In genomic region chr11:114233636-114234541, GRCm38 (mm10) we compare ENCODE assay signal across 20 mouse cellular contexts.
DNase-seq lines count a peak whose midpoint lies in the region; ATAC-seq lines count a peak whose summit lies in the region.
"Had no signal": no experiment of that assay in that cellular context is flagged by ENCODE, and none has a peak within 500 bp of the region (broad histone marks: within the 10 kb centered on the region; RNA-seq: fewer than 3 reads in every experiment).

No protein-coding gene starts in this region.

- H3K27ac ChIP-seq in hindbrain, embryonic 15.5 days (replicated peaks): peak overlapping the region; percentile 49; the same call in 1 of the 2 replicates
- no peak overlapping the region for H3K27ac ChIP-seq in neural tube, embryonic 15.5 days (replicated peaks)
- H3K27ac ChIP-seq: embryonic facial prominence, embryonic 12.5 days; heart, embryonic 13.5 days; limb, embryonic 13.5 days; liver, embryonic 15.5 days had no signal

- H3K27me3 ChIP-seq in hindbrain, embryonic 15.5 days: 0 out of 2 replicates have a peak, but pooled peaks cover 2% of the 10 kb centered on the region
- no peaks in the 10 kb centered on the region for H3K27me3 ChIP-seq in neural tube, embryonic 15.5 days (replicated peaks)
- H3K27me3 ChIP-seq: embryonic facial prominence, embryonic 12.5 days; heart, embryonic 13.5 days; liver, embryonic 15.5 days had no signal

- H3K9me3 ChIP-seq in hindbrain, embryonic 15.5 days: no peaks in the 10 kb centered on the region
- no peaks in the 10 kb centered on the region for H3K9me3 ChIP-seq in neural tube, embryonic 15.5 days (replicated peaks)
- H3K9me3 ChIP-seq: embryonic facial prominence, embryonic 12.5 days; heart, embryonic 13.5 days; liver, embryonic 15.5 days had no signal

- H3K4me2 ChIP-seq in hindbrain, embryonic 15.5 days: peak overlapping the region; percentile 22; the same call in 1 of the 2 replicates
- peak overlapping the region; percentile 5 for H3K4me2 ChIP-seq in neural tube, embryonic 15.5 days
- H3K4me2 ChIP-seq: embryonic facial prominence, embryonic 12.5 days; heart, embryonic 13.5 days; limb, embryonic 13.5 days; liver, embryonic 15.5 days had no signal

- H3K4me3 ChIP-seq in hindbrain, embryonic 15.5 days: no peak overlapping the region
- H3K4me3 ChIP-seq in neural tube, embryonic 15.5 days (replicated peaks): no peak overlapping the region
- H3K4me3 ChIP-seq: embryonic facial prominence, embryonic 12.5 days; heart, embryonic 13.5 days; limb, embryonic 13.5 days; liver, embryonic 15.5 days; megakaryocyte, embryonic 14.5 days had no signal

- peaks cover 13% of the 10 kb centered on the region for H3K4me1 ChIP-seq in hindbrain, embryonic 15.5 days (replicated peaks)
- H3K4me1 ChIP-seq in neural tube, embryonic 15.5 days: peaks cover 14% of the 10 kb centered on the region; the same call in 1 of the 2 replicates
- H3K4me1 ChIP-seq: liver, embryonic 15.5 days; megakaryocyte, embryonic 14.5 days had no signal

- DNase-seq in frontal cortex, postnatal 10 days (ENCODE audit: low spot score in 2 of 2): no peak
- peak; percentile 61 for DNase-seq in brain, adult 2 months (ENCODE audit: low read depth, low spot score)
- DNase-seq in c-Kit-positive CD71-positive TER-119-positive erythroid progenitor cells, embryonic 14.5 days (ENCODE audit: low spot score): no peak
- DNase-seq in lung, postnatal 25 days (ENCODE audit: low spot score): no peak
- no peak for DNase-seq in liver
- DNase-seq: adrenal gland, adult 2 months; cerebellum, adult 18-20 months; heart, adult 11 months; kidney, adult 9 months; kidney, postnatal 4 days; right cerebral cortex, postnatal 14 days had no signal

- no peak overlapping the region for H3K9ac ChIP-seq in hindbrain, embryonic 15.5 days
- H3K9ac ChIP-seq in neural tube, embryonic 15.5 days (replicated peaks): no peak overlapping the region
- H3K9ac ChIP-seq: embryonic facial prominence, embryonic 12.5 days; heart, embryonic 13.5 days; limb, embryonic 13.5 days; liver, embryonic 15.5 days had no signal

- peak; percentile 50; the same call in 1 of the 2 replicates for ATAC-seq in frontal cortex, adult (ENCODE audit: low TSS enrichment)
- 0 out of 2 replicates have a peak, but pooled peaks have one; percentile 46 for ATAC-seq in hindbrain, embryonic 15.5 days (ENCODE audit: low FRiP score, low read depth)
- no peak for ATAC-seq in neural tube, embryonic 15.5 days (ENCODE audit: low FRiP score)
- ATAC-seq: lung, postnatal 0 days had no signal

- no peaks in the 10 kb centered on the region for H3K36me3 ChIP-seq in hindbrain, embryonic 15.5 days
- H3K36me3 ChIP-seq in neural tube, embryonic 15.5 days: no peaks in the 10 kb centered on the region
- H3K36me3 ChIP-seq: embryonic facial prominence, embryonic 12.5 days; heart, embryonic 13.5 days; limb, embryonic 13.5 days; liver, embryonic 15.5 days had no signal

- 56% methylated on average over 19 of the region's 19 CpGs for WGBS in hindbrain, embryonic 15.5 days
- WGBS in neural tube, embryonic 15.5 days: 57% methylated on average over 19 of the region's 19 CpGs
